Mouse (Mus musculus) G1E (cell line): ENCODE measurements around the gene Ms4a7.

Source experiments
- CTCF ChIP-seq: IDR thresholded peaks from 2 replicates; pipeline ENCODE4 v1.5.1; 2012; ENCODE audit warnings: low read depth, low read length, inconsistent platforms, mixed read lengths
- GATA2 ChIP-seq: IDR thresholded peaks from 2 replicates; pipeline ENCODE4 v1.6.1; 2012; ENCODE audit warnings: low read depth, low read length, inconsistent platforms, borderline replicate concordance
- TAL1 ChIP-seq: conservative IDR thresholded peaks from 2 replicates; pipeline ENCODE4 v1.6.1; 2012; ENCODE audit warnings: low read depth, low read length, inconsistent platforms, mixed read lengths

- no peak for TF ChIP-seq CTCF
- TF ChIP-seq TAL1 = no peak
- no peak for TF ChIP-seq GATA2
Measured at GRCm38 (mm10) chr19:11292990-11293389, 43.0 kb downstream of the Ms4a7 start.
